Mouse (Mus musculus) lung, embryonic 15.5 days (tissue): ENCODE measurements around the gene Gtf3c4. TPM values are rescaled to one million over a fixed set of nuclear protein-coding genes. Genes with fewer than 3 reads are reported as not detected.

ENCODE experiments used
- ATAC-seq: fragments of 200-750 bp; cut with Nextera tagmentation; 2 replicates; pipeline ENCODE4 v1.8.0; 2017; ENCODE audit warnings: moderate number of reproducible peaks, borderline replicate concordance; ENCODE audit not compliant: low FRiP score, low TSS enrichment; ENCODE audit errors: extremely low read depth
- H3K27ac ChIP-seq: fragments of 300-500 bp; sonication (generic); 2 replicates; pipeline ENCODE4 v1.5.1; 2015; ENCODE audit warnings: moderate library complexity, mild to moderate bottlenecking, inconsistent platforms
- H3K27me3 ChIP-seq: fragments of 300-500 bp; sonication (generic); 2 replicates; pipeline ENCODE4 v1.6.1; 2015; ENCODE audit warnings: inconsistent platforms
- H3K36me3 ChIP-seq: fragments of 300-500 bp; sonication (generic); 2 replicates; pipeline ENCODE4 v1.6.1; 2015; ENCODE audit warnings: inconsistent platforms
- H3K4me1 ChIP-seq: fragments of 300-500 bp; sonication (generic); 2 replicates; pipeline ENCODE4 v1.6.1; 2015; ENCODE audit warnings: inconsistent platforms
- H3K4me2 ChIP-seq: fragments of 300-500 bp; sonication (generic); 2 replicates; pipeline ENCODE4 v1.6.1; 2015; ENCODE audit warnings: inconsistent platforms, mild to moderate bottlenecking, moderate library complexity
- H3K4me3 ChIP-seq: fragments of 300-500 bp; sonication (generic); 2 replicates; pipeline ENCODE4 v1.5.1; 2015; ENCODE audit warnings: mild to moderate bottlenecking, inconsistent platforms
- H3K9ac ChIP-seq: fragments of 300-500 bp; sonication (generic); 2 replicates; pipeline ENCODE4 v1.6.1; 2015; ENCODE audit warnings: inconsistent platforms
- H3K9me3 ChIP-seq: fragments of 300-500 bp; sonication (generic); 2 replicates; pipeline ENCODE4 v1.6.1; 2016; ENCODE audit warnings: inconsistent platforms
- WGBS: fragments of 180-500 bp; shearing (Covaris S2); methylation state at CpG from one replicate; pipeline ENCODE4 v1.1.7; 2015; 5-methylcytosine and 5-hydroxymethylcytosine counted together
- polyA plus RNA-seq: library from polyadenylated mRNA; unstranded; fragments of >200 nt; fragmentation: Nextera tagmentation; extraction: Ambion mirVana; gene quantifications from 2 replicates; pipeline ENCODE4 v1.2.1, GENCODE M21; 2015

Gene Gtf3c4
- polyA plus RNA-seq, 1 experiment from 2014 or later: 14.5 TPM

DNA sequence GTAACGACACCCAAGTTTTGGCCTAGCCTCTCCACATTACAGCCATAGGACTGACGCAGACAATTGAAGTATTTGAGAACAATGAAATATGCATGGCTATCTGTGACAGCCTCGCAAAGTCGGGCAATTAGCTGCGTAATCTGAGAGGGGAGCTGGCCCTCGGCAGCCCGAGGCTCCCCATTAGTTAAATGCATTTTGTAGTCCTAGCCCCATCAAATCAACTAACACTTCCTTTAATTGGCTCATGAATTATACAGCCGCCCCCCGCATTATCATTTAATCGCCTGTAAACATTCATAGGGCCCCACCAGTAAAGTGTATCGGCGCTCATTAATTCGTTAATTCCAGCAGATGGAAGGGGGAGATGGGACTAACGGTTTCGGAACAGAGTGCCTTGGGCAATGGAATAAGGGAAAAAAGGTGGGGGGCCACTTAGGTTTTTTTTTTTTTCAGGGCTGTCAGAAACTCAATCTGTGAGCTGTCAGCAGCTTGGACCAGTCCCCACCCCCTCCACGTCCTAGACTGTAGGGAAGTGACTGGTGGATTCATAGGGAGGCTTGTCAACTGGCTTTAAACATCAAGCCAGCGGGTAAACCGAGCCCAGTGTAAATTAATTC lies 42.6 kb downstream of the Gtf3c4 start:
- Histone ChIP-seq H3K4me1 (peaks cover 25% of the 10 kb centered on the region), H3K27ac (no peak overlapping the region), H3K27me3 (no peaks in the 10 kb centered on the region), H3K36me3 (no peaks in the 10 kb centered on the region), H3K9me3 (no peaks in the 10 kb centered on the region), H3K4me2 (peak overlapping the region; percentile 7), H3K4me3 (no peak overlapping the region), H3K9ac (no peak overlapping the region)
- WGBS: 39% methylated on average over 18 of the region's 18 CpGs
- no peak; the same call in 1 of the 2 replicates for ATAC-seq

DNA sequence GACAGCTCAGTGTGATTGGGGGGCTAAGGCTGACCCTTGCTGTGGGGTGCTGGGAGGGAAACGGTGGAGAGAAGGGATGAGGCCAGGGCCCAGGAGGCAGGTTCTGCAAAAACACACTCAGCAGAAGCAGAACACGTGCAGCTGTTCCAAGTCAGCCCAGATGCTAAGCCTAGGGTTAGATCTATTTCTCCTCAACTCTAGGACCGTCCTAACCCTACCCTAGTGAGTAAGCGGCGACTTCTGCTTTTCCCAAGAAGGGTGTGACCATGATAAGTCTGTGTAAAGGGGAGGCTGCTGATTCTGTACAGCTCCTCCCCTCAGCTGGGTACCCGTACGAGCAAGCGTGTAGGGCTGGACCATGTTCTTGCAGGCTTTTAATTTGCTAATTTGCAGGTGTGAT lies 43.9 kb downstream of the Gtf3c4 start:
- Histone ChIP-seq H3K9me3 (no peaks in the 10 kb centered on the region), H3K27ac (no peak overlapping the region), H3K9ac (no peak overlapping the region), H3K36me3 (no peaks in the 10 kb centered on the region), H3K4me1 (peaks cover 22% of the 10 kb centered on the region), H3K4me3 (no peak overlapping the region), H3K4me2 (no peak overlapping the region), H3K27me3 (no peaks in the 10 kb centered on the region)
- WGBS: 67% methylated on average over 8 of the region's 8 CpGs
- ATAC-seq: no peak

DNA sequence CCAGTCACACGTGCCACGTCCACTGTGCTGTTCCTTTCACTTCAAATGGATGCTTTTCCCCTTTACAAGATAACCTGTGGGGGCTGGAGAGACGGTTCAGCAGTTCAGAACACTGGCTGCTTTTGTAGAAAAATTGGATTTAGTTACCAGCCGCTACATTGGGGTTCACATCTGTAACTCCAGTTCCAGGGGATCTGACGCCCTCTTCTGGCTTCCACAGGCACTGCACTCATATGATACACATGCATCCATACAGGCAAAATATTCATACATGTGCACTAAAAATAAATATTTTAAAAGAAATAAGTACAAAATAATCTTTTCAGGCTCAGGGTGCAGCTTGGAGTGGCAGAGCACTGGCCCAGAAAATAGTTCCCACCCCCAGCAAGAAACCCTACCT lies 45.5 kb downstream of the Gtf3c4 start:
- no peak overlapping the region for H3K4me3 ChIP-seq
- ATAC-seq: no peak
- H3K27ac ChIP-seq: no peak overlapping the region
- no peaks in the 10 kb centered on the region for H3K9me3 ChIP-seq
- 80% methylated on average over 5 of the region's 5 CpGs for WGBS
- H3K4me1 ChIP-seq: peaks cover 22% of the 10 kb centered on the region
- no peaks in the 10 kb centered on the region for H3K27me3 ChIP-seq
- H3K4me2 ChIP-seq: no peak overlapping the region
- no peak overlapping the region for H3K9ac ChIP-seq
- no peaks in the 10 kb centered on the region for H3K36me3 ChIP-seq

DNA sequence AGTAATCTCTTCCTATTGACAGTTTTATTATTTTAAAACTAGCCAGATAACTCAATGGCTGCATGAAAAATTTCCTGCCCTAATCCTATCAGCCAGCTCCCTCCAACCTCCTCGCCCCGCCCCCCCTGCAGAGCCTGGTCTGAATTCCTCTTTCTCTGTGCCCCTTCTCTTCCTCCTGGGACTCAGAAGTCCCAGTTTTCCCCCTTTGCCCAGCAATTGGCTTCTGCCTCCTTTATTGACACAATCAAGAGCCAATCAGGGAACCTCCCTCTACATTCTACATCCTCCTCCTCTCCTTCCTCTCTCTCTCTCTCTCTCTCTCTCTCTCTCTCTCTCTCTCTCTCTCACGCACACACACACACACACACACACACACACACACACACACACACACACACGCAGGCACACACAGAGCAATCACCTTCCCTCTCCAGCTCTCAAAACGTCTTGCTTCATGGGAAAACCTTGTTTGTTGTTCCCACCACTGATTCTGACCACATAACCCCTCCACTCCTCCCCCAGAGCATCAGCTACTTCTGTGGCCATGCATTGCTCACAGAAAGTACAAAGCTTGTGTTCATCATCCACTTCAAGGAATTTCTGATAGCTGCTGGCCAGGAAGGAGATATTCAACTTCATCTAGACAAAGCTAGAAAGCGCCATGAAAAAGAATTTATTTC lies 47.1 kb downstream of the Gtf3c4 start:
- peak overlapping the region; percentile 37; the same call in 1 of the 2 replicates for H3K27ac ChIP-seq
- no peaks in the 10 kb centered on the region for H3K36me3 ChIP-seq
- WGBS: 13% methylated on average over 6 of the region's 6 CpGs
- no peak overlapping the region for H3K9ac ChIP-seq
- H3K4me2 ChIP-seq: peak overlapping the region; percentile 44
- H3K9me3 ChIP-seq: no peaks in the 10 kb centered on the region
- H3K4me1 ChIP-seq: peaks cover 15% of the 10 kb centered on the region
- peak; percentile 92 for ATAC-seq
- no peaks in the 10 kb centered on the region for H3K27me3 ChIP-seq
- H3K4me3 ChIP-seq: no peak overlapping the region

- Histone ChIP-seq H3K27ac (no peak overlapping the region), H3K27me3 (no peaks in the 10 kb centered on the region), H3K4me3 (no peak overlapping the region), H3K4me1 (no peaks in the 10 kb centered on the region), H3K9me3 (no peaks in the 10 kb centered on the region), H3K4me2 (no peak overlapping the region), H3K36me3 (no peaks in the 10 kb centered on the region), H3K9ac (no peak overlapping the region)
- WGBS: 65% methylated on average over 6 of the region's 6 CpGs
- ATAC-seq: no peak
Observed at GRCm38 (mm10) chr2:28787067-28787619, 53.0 kb downstream of the Gtf3c4 start.

GRCm38 (mm10) chr2:28786355-28787066 lies 53.6 kb downstream of the Gtf3c4 start:
- Histone ChIP-seq H3K9me3 (no peaks in the 10 kb centered on the region), H3K9ac (no peak overlapping the region), H3K4me3 (no peak overlapping the region), H3K4me1 (no peaks in the 10 kb centered on the region), H3K36me3 (no peaks in the 10 kb centered on the region), H3K27me3 (no peaks in the 10 kb centered on the region), H3K27ac (no peak overlapping the region), H3K4me2 (no peak overlapping the region)
- 74% methylated on average over 16 of the region's 16 CpGs for WGBS
- no peak for ATAC-seq

GRCm38 (mm10) chr2:28781310-28781709 lies 58.9 kb downstream of the Gtf3c4 start:
- Histone ChIP-seq H3K4me2 (no peak overlapping the region), H3K27me3 (no peaks in the 10 kb centered on the region), H3K9me3 (no peaks in the 10 kb centered on the region), H3K4me3 (no peak overlapping the region), H3K4me1 (no peaks in the 10 kb centered on the region), H3K27ac (no peak overlapping the region), H3K9ac (no peak overlapping the region), H3K36me3 (no peaks in the 10 kb centered on the region)
- no peak for ATAC-seq
- 93% methylated on average over 4 of the region's 4 CpGs for WGBS

DNA sequence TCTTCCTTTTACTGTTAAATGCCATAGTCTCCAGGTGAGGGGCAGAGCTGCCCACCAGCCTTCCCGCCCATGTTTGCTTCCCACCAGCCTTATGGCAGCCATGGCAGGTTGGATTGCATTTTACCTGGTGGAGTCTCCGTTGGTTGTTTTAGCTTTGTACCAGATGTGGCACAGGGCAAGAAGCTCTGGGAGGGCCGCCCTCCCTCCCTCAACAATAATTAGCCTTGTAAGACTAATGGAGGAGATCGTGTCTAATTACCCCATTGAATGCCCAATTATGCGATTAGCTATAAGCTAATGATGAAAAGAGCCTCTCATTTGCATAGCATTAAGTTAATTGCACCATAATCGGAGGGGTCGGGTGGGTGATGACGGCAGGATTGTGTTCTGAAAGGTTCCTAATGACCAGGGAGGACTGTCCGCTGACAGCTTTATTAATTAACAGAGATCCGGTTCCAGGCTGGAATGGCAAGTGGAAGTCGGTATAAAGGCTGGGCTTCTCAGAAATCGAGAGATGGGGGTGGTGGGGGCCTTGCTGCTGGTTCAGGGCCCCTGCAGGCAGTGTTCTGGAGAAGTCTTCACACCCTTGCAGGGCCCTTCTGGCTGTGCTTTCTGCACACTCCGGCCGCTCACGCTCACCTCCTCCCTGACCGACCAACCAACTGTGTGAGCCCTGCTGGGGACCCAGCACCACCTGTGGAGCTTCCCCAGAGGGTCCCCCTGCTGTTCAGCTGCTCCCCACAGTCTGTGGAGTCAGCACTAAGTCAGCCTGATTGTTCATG lies 60.0 kb downstream of the Gtf3c4 start:
- Histone ChIP-seq H3K36me3 (no peaks in the 10 kb centered on the region), H3K4me3 (no peak overlapping the region), H3K27ac (no peak overlapping the region), H3K4me1 (no peaks in the 10 kb centered on the region), H3K27me3 (no peaks in the 10 kb centered on the region), H3K9me3 (no peaks in the 10 kb centered on the region), H3K4me2 (no peak overlapping the region), H3K9ac (no peak overlapping the region)
- ATAC-seq: no peak
- WGBS: 68% methylated on average over 16 of the region's 16 CpGs

- no peaks in the 10 kb centered on the region for H3K4me1 ChIP-seq
- H3K9me3 ChIP-seq: no peaks in the 10 kb centered on the region
- no peak overlapping the region for H3K9ac ChIP-seq
- no peak overlapping the region for H3K4me3 ChIP-seq
- no peak for ATAC-seq
- H3K36me3 ChIP-seq: no peaks in the 10 kb centered on the region
- no peak overlapping the region for H3K27ac ChIP-seq
- H3K27me3 ChIP-seq: no peaks in the 10 kb centered on the region
- WGBS: 58% methylated on average over 2 of the region's 2 CpGs
- H3K4me2 ChIP-seq: no peak overlapping the region
Observed at GRCm38 (mm10) chr2:28776728-28777127, 63.4 kb downstream of the Gtf3c4 start.

GRCm38 (mm10) chr2:28774073-28774472 lies 66.1 kb downstream of the Gtf3c4 start:
- ATAC-seq: no peak
- 36% methylated on average over 8 of the region's 8 CpGs for WGBS
- H3K9ac ChIP-seq: no peak overlapping the region
- H3K4me2 ChIP-seq: no peak overlapping the region
- no peaks in the 10 kb centered on the region for H3K9me3 ChIP-seq
- no peaks in the 10 kb centered on the region for H3K27me3 ChIP-seq
- peaks cover 17% of the 10 kb centered on the region for H3K4me1 ChIP-seq
- no peaks in the 10 kb centered on the region for H3K36me3 ChIP-seq
- no peak overlapping the region for H3K4me3 ChIP-seq
- no peak overlapping the region for H3K27ac ChIP-seq
